Mouse (Mus musculus) stomach, embryonic 14.5 days (tissue): ENCODE data around the gene Nsa2. TPM values are rescaled to one million over a fixed set of nuclear protein-coding genes. Genes with fewer than 3 reads are reported as not detected.

Experiments used
- polyA plus RNA-seq: library from polyadenylated mRNA; unstranded; fragments of >200 nt; fragmentation: Nextera tagmentation; extraction: Ambion mirVana; gene quantifications from 2 replicates; pipeline ENCODE4 v1.2.1, GENCODE M21; 2014

Gene Nsa2
- polyA plus RNA-seq, 1 experiment from 2014 or later, result 86.3 TPM

Other genes starting within 250 kb of the Nsa2 start
- gene Gcnt4, start 213.2 kb downstream of the Nsa2 start, polyA plus RNA-seq, result 0.50 and 0.84 TPM in 2 replicates
- gene 1700029F12Rik, start 103.6 kb downstream of the Nsa2 start, polyA plus RNA-seq, result not detected in 2 replicates
- 5.4 and 5.6 TPM in 2 replicates for gene Fam169a, start 70.7 kb downstream of the Nsa2 start, polyA plus RNA-seq
- gene Gm6169, start 38.7 kb downstream of the Nsa2 start, polyA plus RNA-seq, result 6.1 and 7.4 TPM in 2 replicates
- gene Gfm2, start within 50 bp of the Nsa2 start, polyA plus RNA-seq, result 33.0 and 33.9 TPM in 2 replicates
- 32.4 and 33.8 TPM in 2 replicates for gene Hexb, start 60.4 kb upstream of the Nsa2 start, polyA plus RNA-seq
- gene Enc1, start 103.2 kb upstream of the Nsa2 start, polyA plus RNA-seq, result 7.9 and 9.2 TPM in 2 replicates